Mouse (Mus musculus): ENCODE data around the gene Zzz3.

- no peak for TF ChIP-seq CTCF (IDR thresholded peaks at IDR 0.05; ENCODE audit: borderline replicate concordance, insufficient read depth, low read length)
- no peak for TF ChIP-seq POLR2A (IDR thresholded peaks at IDR 0.05; ENCODE audit: low read depth, low read length)
Observed at GRCm38 (mm10) chr3:152346633-152347141, 48.6 kb upstream of the Zzz3 start.
